Mouse (Mus musculus): Measurements from ENCODE around the gene Grap.

DNA sequence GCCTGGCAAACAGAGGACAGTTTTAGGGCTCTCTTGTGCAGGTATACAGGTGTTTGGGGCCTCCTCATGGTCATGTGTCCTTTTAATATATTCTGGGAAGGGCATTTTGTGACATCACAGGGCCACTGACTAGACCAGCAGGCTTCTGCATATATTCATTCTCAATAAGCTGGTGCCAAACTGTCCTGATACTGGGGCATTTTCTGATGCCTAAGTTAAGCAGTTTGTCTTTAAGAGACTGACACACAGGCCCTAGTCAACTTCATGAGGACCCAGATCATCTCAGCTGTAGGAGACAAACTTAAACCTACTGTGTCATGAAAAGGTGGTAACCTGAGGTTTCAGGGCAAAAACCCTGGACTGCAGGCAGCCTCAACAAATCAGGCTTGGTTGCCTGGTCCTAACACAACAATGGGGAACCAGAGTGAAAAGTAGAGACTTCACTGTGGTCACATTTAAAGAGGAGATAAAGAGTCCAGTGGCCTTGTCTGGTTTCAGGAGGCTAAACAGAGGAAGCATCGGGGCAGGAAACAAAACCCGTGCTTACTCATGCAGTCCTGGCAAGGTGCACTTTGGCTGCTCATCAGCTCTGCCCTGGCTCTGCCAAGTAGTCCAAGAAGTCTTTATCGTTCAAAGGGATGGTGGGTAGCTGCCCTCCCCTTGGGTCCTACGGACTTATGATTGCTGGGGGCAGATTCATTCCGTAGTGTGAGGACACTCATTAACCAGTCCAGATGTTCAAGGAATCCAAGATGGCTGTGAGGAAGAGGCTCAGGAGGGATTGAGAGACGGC, 4.9 kb upstream of the Grap start:
- TF ChIP-seq CTCF (conservative IDR thresholded peaks at IDR 0.05; ENCODE audit: low read length) (no peak), POU5F1 (IDR thresholded peaks at IDR 0.05; ENCODE audit: borderline replicate concordance, low read length) (no peak)
